In genomic region chr9:67851150-67851549, GRCm38 (mm10) we compare ENCODE assay signal across 11 mouse cellular contexts. TPM values are rescaled to one million over a fixed set of nuclear protein-coding genes. Genes with fewer than 3 reads are reported as not detected.
DNase-seq lines count a peak whose midpoint lies in the region; ATAC-seq and TF ChIP-seq lines count a peak whose summit lies in the region.
"Had no signal": no experiment of that assay in that cellular context is flagged by ENCODE, and none has a peak within 500 bp of the region (broad histone marks: within the 10 kb centered on the region; RNA-seq: fewer than 3 reads in every experiment).

No protein-coding gene starts in this region.

- H3K4me3 ChIP-seq in hindbrain, postnatal 0 days (ENCODE audit: low read length) = no peak overlapping the region
- H3K4me3 ChIP-seq in hindbrain, embryonic 12.5 days = no peak overlapping the region
- no peak overlapping the region for H3K4me3 ChIP-seq in G1E (ENCODE audit: low read depth, low read length)
- no peak overlapping the region for H3K4me3 ChIP-seq in midbrain, embryonic 16.5 days (ENCODE audit: low read depth, low read length)
- H3K4me3 ChIP-seq: kidney, embryonic 15.5 days had no signal

- no peaks in the 10 kb centered on the region for H3K4me1 ChIP-seq in hindbrain, postnatal 0 days (ENCODE audit: insufficient read depth, low read length)
- H3K4me1 ChIP-seq in hindbrain, embryonic 12.5 days = peaks cover 4% of the 10 kb centered on the region; the same call in 1 of the 2 replicates
- H3K4me1 ChIP-seq in G1E (ENCODE audit: insufficient read depth, low read depth, low read length) = peaks cover 67% of the 10 kb centered on the region
- H3K4me1 ChIP-seq in midbrain, embryonic 16.5 days (ENCODE audit: control insufficient read depth, insufficient read depth, low read length) = no peaks in the 10 kb centered on the region
- H3K4me1 ChIP-seq: kidney, embryonic 15.5 days had no signal

- no peaks in the 10 kb centered on the region for H3K9me3 ChIP-seq in hindbrain, postnatal 0 days (ENCODE audit: low read length)
- no peaks in the 10 kb centered on the region for H3K9me3 ChIP-seq in hindbrain, embryonic 12.5 days (replicated peaks)
- no peaks in the 10 kb centered on the region for H3K9me3 ChIP-seq in G1E (replicated peaks)
- H3K9me3 ChIP-seq in midbrain, embryonic 16.5 days (replicated peaks; ENCODE audit: control insufficient read depth, low read length, poor library complexity, severe bottlenecking) = no peaks in the 10 kb centered on the region
- H3K9me3 ChIP-seq: kidney, embryonic 15.5 days had no signal

- WGBS in hindbrain, postnatal 0 days = 81% methylated on average over 4 of the region's 4 CpGs
- 84% methylated on average over 4 of the region's 4 CpGs for WGBS in hindbrain, embryonic 12.5 days
- WGBS in midbrain, embryonic 16.5 days = 79% methylated on average over 4 of the region's 4 CpGs

- H3K27me3 ChIP-seq in hindbrain, postnatal 0 days (ENCODE audit: insufficient read depth, low read length) = no peaks in the 10 kb centered on the region
- no peaks in the 10 kb centered on the region for H3K27me3 ChIP-seq in hindbrain, embryonic 12.5 days
- no peaks in the 10 kb centered on the region for H3K27me3 ChIP-seq in G1E (ENCODE audit: insufficient read depth, low read length)
- no peaks in the 10 kb centered on the region for H3K27me3 ChIP-seq in midbrain, embryonic 16.5 days (ENCODE audit: control insufficient read depth, insufficient read depth, low read depth, low read length)
- H3K27me3 ChIP-seq: kidney, embryonic 15.5 days had no signal

- H3K36me3 ChIP-seq in hindbrain, postnatal 0 days (ENCODE audit: insufficient read depth, low read length) = peaks cover 6% of the 10 kb centered on the region
- H3K36me3 ChIP-seq in hindbrain, embryonic 12.5 days = peaks cover 7% of the 10 kb centered on the region; the same call in 1 of the 2 replicates
- peaks cover 87% of the 10 kb centered on the region for H3K36me3 ChIP-seq in G1E (replicated peaks)
- peaks cover 3% of the 10 kb centered on the region; the same call in 1 of the 2 replicates for H3K36me3 ChIP-seq in midbrain, embryonic 16.5 days (ENCODE audit: control insufficient read depth, insufficient read depth, low read length)

- intact Hi-C loops in heart, postnatal 25 days (cut with DNase I) = loop anchor here (2.0 kb wide), 1 partner anchor 22 kb away; no protein-coding TSS in a partner anchor

- ATAC-seq in hindbrain, postnatal 0 days = no peak
- no peak for ATAC-seq in hindbrain, embryonic 12.5 days (ENCODE audit: low FRiP score)
- ATAC-seq in G1E (ENCODE audit: extremely low read depth, insufficient number of reproducible peaks, low FRiP score, poor library complexity, severe bottlenecking) = peak; percentile 40
- ATAC-seq in monocyte, adult 5-6 weeks (replicated peaks; ENCODE audit: insufficient number of reproducible peaks, low FRiP score, low TSS enrichment, poor library complexity, severe bottlenecking) = peak; percentile 56; the same call in 1 of the 2 replicates
- no peak for ATAC-seq in midbrain, embryonic 16.5 days

- peak; percentile 46; the same call in 1 of the 2 replicates for TF ChIP-seq CTCF in hindbrain, postnatal 0 days (IDR thresholded peaks at IDR 0.05; ENCODE audit: low read depth)
- peak; percentile 18; the same call in 1 of the 2 replicates for TF ChIP-seq CTCF in G1E (IDR thresholded peaks at IDR 0.05; ENCODE audit: low read depth, low read length)

- no peak overlapping the region for H3K9ac ChIP-seq in hindbrain, postnatal 0 days (replicated peaks; ENCODE audit: low read length)
- no peak overlapping the region for H3K9ac ChIP-seq in hindbrain, embryonic 12.5 days
- H3K9ac ChIP-seq in midbrain, embryonic 16.5 days (ENCODE audit: low read depth, low read length) = no peak overlapping the region
- H3K9ac ChIP-seq: kidney, embryonic 15.5 days had no signal

- DNase-seq in hindbrain, postnatal 0 days (ENCODE audit: low spot score) = peak; percentile 61
- no peak for DNase-seq in G1E (ENCODE audit: low spot score)
- DNase-seq in embryo, embryonic 10.5 days (ENCODE audit: low spot score) = peak; percentile 19
- no peak for DNase-seq in neural tube, embryonic 10.5 days (ENCODE audit: extremely low spot score, low spot score)
- DNase-seq in heart, postnatal 25 days (ENCODE audit: low spot score) = no peak

- no peak overlapping the region for H3K27ac ChIP-seq in hindbrain, postnatal 0 days
- H3K27ac ChIP-seq in hindbrain, embryonic 12.5 days = no peak overlapping the region
- H3K27ac ChIP-seq in midbrain, embryonic 16.5 days (ENCODE audit: low read length) = no peak overlapping the region
- H3K27ac ChIP-seq: kidney, embryonic 15.5 days; macrophage had no signal

- no peak overlapping the region for H3K4me2 ChIP-seq in hindbrain, postnatal 0 days (ENCODE audit: low read depth, low read length)
- H3K4me2 ChIP-seq in hindbrain, embryonic 12.5 days (replicated peaks) = no peak overlapping the region
- no peak overlapping the region for H3K4me2 ChIP-seq in midbrain, embryonic 16.5 days (ENCODE audit: low read length)
- H3K4me2 ChIP-seq: kidney, embryonic 15.5 days had no signal

RNA-seq across cellular contexts. Expression of gene Vps13c, which starts 11.0 kb away (rescaled TPM):
- 23.1 and 25.8 TPM in 2 replicates for total RNA-seq in hindbrain, postnatal 0 days (2014; rRNA removed)
- polyA plus RNA-seq in hindbrain, postnatal 0 days (2015; fragmentation: Nextera tagmentation; extraction: Ambion mirVana) = 7.5 TPM in 2 replicates
- polyA plus RNA-seq in hindbrain, embryonic 12.5 days (2016; fragmentation: Nextera tagmentation; extraction: Ambion mirVana) = 9.1 and 9.3 TPM in 2 replicates
- 356 and 366 TPM in 2 replicates for total RNA-seq in G1E (2014; fragmentation: Nextera tagmentation)
- 111 and 145 TPM in 2 replicates for total RNA-seq in G1E (2017)
- 14.3 and 26.3 TPM in 2 replicates for polyA plus RNA-seq in G1E (2012)
- 36.3 to 68.6 TPM (median 52.1 TPM) in 3 replicates for total RNA-seq in monocyte, adult 5-6 weeks (2017)
- 10 to 100 TPM; 39.9 to 44.4 TPM for total RNA-seq in heart, postnatal 25 days (2021)
- polyA plus RNA-seq in midbrain, embryonic 16.5 days (2015; fragmentation: Nextera tagmentation; extraction: Ambion mirVana) = 9.9 and 10.0 TPM in 2 replicates

RNA-seq across cellular contexts. Expression of gene C2cd4a, which starts 19.0 kb away (rescaled TPM):
- total RNA-seq in hindbrain, postnatal 0 days (2014; rRNA removed) = 4.4 TPM in 1 of 2 replicates, not detected in the other
- polyA plus RNA-seq in hindbrain, postnatal 0 days (2015; fragmentation: Nextera tagmentation; extraction: Ambion mirVana) = 0.54 and 0.59 TPM in 2 replicates
- polyA plus RNA-seq in hindbrain, embryonic 12.5 days (2016; fragmentation: Nextera tagmentation; extraction: Ambion mirVana) = 0.38 TPM in 1 of 2 replicates, not detected in the other
- 7.4 and 7.8 TPM in 2 replicates for total RNA-seq in G1E (2014; fragmentation: Nextera tagmentation)
- total RNA-seq in G1E (2017) = 13.2 and 28.9 TPM in 2 replicates
- polyA plus RNA-seq in G1E (2012) = 251 and 369 TPM in 2 replicates
- not detected in 3 replicates for total RNA-seq in monocyte, adult 5-6 weeks (2017)
- not detected for total RNA-seq in heart, postnatal 25 days (2021)
- polyA plus RNA-seq in midbrain, embryonic 16.5 days (2015; fragmentation: Nextera tagmentation; extraction: Ambion mirVana) = 0.25 and 0.30 TPM in 2 replicates
- total RNA-seq: gastrocnemius, adult 18-20 months had no signal
- polyA plus RNA-seq: macrophage had no signal

Comparison
In these comparisons a context has a peak if more than half of its experiments do, and no peak if none do; other contexts are left out.
1. ATAC-seq: peak in G1E (single experiment) and monocyte, adult 5-6 weeks (single experiment); none in hindbrain, postnatal 0 days (single experiment), hindbrain, embryonic 12.5 days (single experiment) and midbrain, embryonic 16.5 days (single experiment).
2. DNase-seq: peak in hindbrain, postnatal 0 days (single experiment) and embryo, embryonic 10.5 days (single experiment); none in G1E (single experiment), neural tube, embryonic 10.5 days (single experiment) and heart, postnatal 25 days (single experiment).